Mouse (Mus musculus) spleen, embryonic (tissue): Measurements from ENCODE around the gene Mthfsd.

Experiments
- CTCF ChIA-PET: fragments of 350-600 bp; sonication (Branson Sonifier 250); formaldehyde crosslinking; loops from one replicate; lab custom pipeline; 2022; lab: Charles Lee

The Mthfsd gene

GRCm38 (mm10) chr8:121122368-121122767, 14.2 kb upstream of the Mthfsd start:
- CTCF ChIA-PET: no interaction called here

- CTCF ChIA-PET: no interaction called here
Observed at GRCm38 (mm10) chr8:121121704-121122103, 13.5 kb upstream of the Mthfsd start.

GRCm38 (mm10) chr8:121120456-121121419, 12.5 kb upstream of the Mthfsd start:
- CTCF ChIA-PET: no interaction called here

GRCm38 (mm10) chr8:121119635-121120455, 11.7 kb upstream of the Mthfsd start:
- CTCF ChIA-PET: no interaction called here

GRCm38 (mm10) chr8:121118634-121119420, 10.6 kb upstream of the Mthfsd start:
- CTCF ChIA-PET: interaction anchor here (0.9 to 1.2 kb wide), 2 partner anchors 10 to 14 kb away, joined by 3 to 5 read pairs; no protein-coding TSS in a partner anchor

- CTCF ChIA-PET: interaction anchor here (0.7 to 1.2 kb wide), 3 partner anchors 9 to 139 kb away, joined by 3 to 5 read pairs (median 3); no protein-coding TSS in a partner anchor
Observed at GRCm38 (mm10) chr8:121117906-121118305, 9.7 kb upstream of the Mthfsd start.

- CTCF ChIA-PET: no interaction called here
Observed at GRCm38 (mm10) chr8:121117186-121117651, 9.0 kb upstream of the Mthfsd start.

GRCm38 (mm10) chr8:121116591-121117185, 8.5 kb upstream of the Mthfsd start:
- CTCF ChIA-PET: no interaction called here

GRCm38 (mm10) chr8:121115948-121116347, 7.8 kb upstream of the Mthfsd start, which contains the start of gene Foxc2:
Gene Foxc2, plus strand, starts transcription at chr8:121116171.
- CTCF ChIA-PET: interaction anchor here (0.6 kb wide), 1 partner anchor 483 kb away, joined by 4 read pairs; no protein-coding TSS in a partner anchor

GRCm38 (mm10) chr8:121115136-121115535, 6.9 kb upstream of the Mthfsd start:
- CTCF ChIA-PET: interaction anchor here (0.6 kb wide), 1 partner anchor 484 kb away, joined by 4 read pairs; no protein-coding TSS in a partner anchor

- CTCF ChIA-PET: no interaction called here
Observed at GRCm38 (mm10) chr8:121113261-121113660, 5.1 kb upstream of the Mthfsd start.

GRCm38 (mm10) chr8:121111145-121111907, 3.1 kb upstream of the Mthfsd start:
- CTCF ChIA-PET: interaction anchor here (0.7 kb wide), 1 partner anchor 402 kb away, joined by 5 read pairs; no protein-coding TSS in a partner anchor

GRCm38 (mm10) chr8:121108657-121109056, 465 bp upstream of the Mthfsd start:
- CTCF ChIA-PET: interaction anchor here (0.8 kb wide), 1 partner anchor 9 kb away, joined by 3 read pairs; no protein-coding TSS in a partner anchor

GRCm38 (mm10) chr8:121104049-121104818, 4.0 kb downstream of the Mthfsd start:
- CTCF ChIA-PET: interaction anchor here (0.7 to 1.9 kb wide), 2 partner anchors 14 to 467 kb away, joined by 5 read pairs; no protein-coding TSS in a partner anchor

GRCm38 (mm10) chr8:121093496-121093895, 14.7 kb downstream of the Mthfsd start:
- CTCF ChIA-PET: no interaction called here

GRCm38 (mm10) chr8:121092627-121093026, 15.6 kb downstream of the Mthfsd start:
- CTCF ChIA-PET: interaction anchor here (0.6 kb wide), 1 partner anchor 455 kb away, joined by 3 read pairs; no protein-coding TSS in a partner anchor

- CTCF ChIA-PET: interaction anchor here (0.6 kb wide), 1 partner anchor 456 kb away, joined by 3 read pairs; no protein-coding TSS in a partner anchor
Observed at GRCm38 (mm10) chr8:121092141-121092540, 16.1 kb downstream of the Mthfsd start.

GRCm38 (mm10) chr8:121090716-121091115, 17.5 kb downstream of the Mthfsd start:
- CTCF ChIA-PET: no interaction called here
